Mouse (Mus musculus): ENCODE measurements at regions not wholly inside any gene's neighbourhood (a gene's known extent, or its start where the extent isn't known, plus 50 kb on each side); places are given as distances from the start of the nearest gene placed in this dataset.

GRCm38 (mm10) chr4:64228341-64228740 is 181.5 kb upstream of the Tnc start:
- DNase-seq (ENCODE audit: low spot score) (no peak), ATAC-seq (no peak)
- Histone ChIP-seq H3K4me2 (replicated peaks; ENCODE audit: low read depth, low read length) (no peak overlapping the region), H3K4me3 (ENCODE audit: low read depth, low read length) (no peak overlapping the region), H3K27ac (ENCODE audit: low read length) (no peak overlapping the region), H3K36me3 (ENCODE audit: insufficient read depth, low read length) (no peaks in the 10 kb centered on the region), H3K9me3 (ENCODE audit: low read length) (no peaks in the 10 kb centered on the region), H3K4me1 (ENCODE audit: insufficient read depth, low read depth, low read length) (no peaks in the 10 kb centered on the region), H3K27me3 (replicated peaks; ENCODE audit: insufficient read depth, low read length) (no peaks in the 10 kb centered on the region), H3K9ac (replicated peaks; ENCODE audit: low read depth) (no peak overlapping the region)
- TF ChIP-seq EP300 (IDR thresholded peaks at IDR 0.05), result no peak
- TF ChIP-seq CTCF (IDR thresholded peaks at IDR 0.05), result no peak
- 62% methylated on average over 3 of the region's 3 CpGs for WGBS

DNA sequence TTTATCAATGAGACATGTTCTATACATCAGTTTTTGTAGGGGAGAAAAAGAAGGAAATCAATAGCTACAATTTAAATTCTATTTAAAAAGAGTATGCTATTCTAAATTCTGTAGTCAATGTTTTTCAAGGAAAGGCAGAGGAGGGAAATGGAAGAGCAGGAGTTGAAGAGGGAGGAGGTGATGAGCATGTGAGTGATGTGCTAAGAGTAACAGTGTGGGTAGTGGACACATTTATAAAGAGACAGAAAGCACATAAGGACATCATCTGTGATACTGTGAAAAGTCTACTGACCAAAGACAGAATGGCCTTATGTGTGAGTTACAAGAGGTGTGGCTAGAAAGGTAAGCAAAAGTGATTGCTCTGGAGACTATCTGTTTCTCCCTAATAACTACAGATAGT is 179.8 kb upstream of the Tnc start:
- Histone ChIP-seq H3K9ac (replicated peaks; ENCODE audit: low read depth) (no peak overlapping the region), H3K4me3 (ENCODE audit: low read depth, low read length) (no peak overlapping the region), H3K27ac (ENCODE audit: low read length) (no peak overlapping the region), H3K4me2 (replicated peaks; ENCODE audit: low read depth, low read length) (no peak overlapping the region), H3K27me3 (replicated peaks; ENCODE audit: insufficient read depth, low read length) (no peaks in the 10 kb centered on the region), H3K36me3 (ENCODE audit: insufficient read depth, low read length) (no peaks in the 10 kb centered on the region), H3K9me3 (ENCODE audit: low read length) (no peaks in the 10 kb centered on the region), H3K4me1 (ENCODE audit: insufficient read depth, low read depth, low read length) (no peaks in the 10 kb centered on the region)
- no peak for TF ChIP-seq EP300 (IDR thresholded peaks at IDR 0.05)
- TF ChIP-seq CTCF (IDR thresholded peaks at IDR 0.05), result no peak
- DNase-seq (ENCODE audit: low spot score) (no peak), ATAC-seq (no peak)

DNA sequence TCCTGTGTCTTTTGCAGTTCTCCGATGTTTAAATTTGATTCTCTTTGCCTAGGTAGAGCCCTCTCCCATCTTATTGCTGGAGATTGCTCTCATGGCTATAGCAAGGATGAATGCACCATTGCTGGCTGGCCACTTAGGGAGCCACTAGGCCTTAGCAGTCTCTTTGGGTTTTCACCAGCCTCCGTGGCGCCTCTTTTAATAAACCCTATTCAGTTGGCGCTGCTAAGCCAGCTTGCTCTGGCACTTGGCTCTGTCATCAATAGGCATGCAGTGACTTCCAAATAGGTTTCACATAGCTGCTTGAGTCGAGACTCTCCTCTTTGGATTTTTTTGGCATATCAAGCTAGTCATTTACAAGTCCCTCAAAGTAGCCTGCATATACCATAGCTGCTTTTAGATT is 178.1 kb upstream of the Tnc start:
- no peak for DNase-seq (ENCODE audit: low spot score)
- H3K4me2 ChIP-seq (replicated peaks; ENCODE audit: low read depth, low read length), result no peak overlapping the region
- no peak overlapping the region for H3K9ac ChIP-seq (replicated peaks; ENCODE audit: low read depth)
- ATAC-seq, result no peak
- H3K4me3 ChIP-seq (ENCODE audit: low read depth, low read length), result no peak overlapping the region
- H3K4me1 ChIP-seq (ENCODE audit: insufficient read depth, low read depth, low read length), result no peaks in the 10 kb centered on the region
- 87% methylated on average over 5 of the region's 5 CpGs for WGBS
- H3K27me3 ChIP-seq (replicated peaks; ENCODE audit: insufficient read depth, low read length), result no peaks in the 10 kb centered on the region
- H3K36me3 ChIP-seq (ENCODE audit: insufficient read depth, low read length), result no peaks in the 10 kb centered on the region
- TF ChIP-seq CTCF (IDR thresholded peaks at IDR 0.05), result no peak
- no peak for TF ChIP-seq EP300 (IDR thresholded peaks at IDR 0.05)
- no peaks in the 10 kb centered on the region for H3K9me3 ChIP-seq (ENCODE audit: low read length)
- H3K27ac ChIP-seq (ENCODE audit: low read length), result no peak overlapping the region

DNA sequence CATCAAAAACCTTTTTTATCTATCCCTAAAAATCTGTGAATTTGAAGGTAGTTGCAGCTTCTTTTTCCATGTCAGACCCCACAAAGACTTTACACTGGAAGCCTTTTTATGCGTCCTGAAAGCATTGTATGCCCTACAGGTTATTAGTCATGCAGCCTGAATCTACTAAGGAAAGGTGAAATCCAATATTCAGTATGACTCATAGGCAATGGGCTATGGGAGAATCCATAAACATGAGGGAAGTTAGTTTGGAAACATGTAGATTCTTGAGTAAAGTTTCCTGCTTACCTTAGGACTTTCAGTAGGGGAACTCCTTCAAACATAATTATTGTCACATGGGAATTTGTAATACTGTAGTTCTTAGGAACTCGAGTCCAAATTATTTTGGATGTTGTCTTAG is 173.0 kb upstream of the Tnc start:
- Histone ChIP-seq H3K36me3 (ENCODE audit: insufficient read depth, low read length) (no peaks in the 10 kb centered on the region), H3K27me3 (replicated peaks; ENCODE audit: insufficient read depth, low read length) (no peaks in the 10 kb centered on the region), H3K27ac (ENCODE audit: low read length) (no peak overlapping the region), H3K4me2 (replicated peaks; ENCODE audit: low read depth, low read length) (no peak overlapping the region), H3K4me1 (ENCODE audit: insufficient read depth, low read depth, low read length) (no peaks in the 10 kb centered on the region), H3K4me3 (ENCODE audit: low read depth, low read length) (no peak overlapping the region), H3K9ac (replicated peaks; ENCODE audit: low read depth) (no peak overlapping the region), H3K9me3 (ENCODE audit: low read length) (no peaks in the 10 kb centered on the region)
- DNase-seq (ENCODE audit: low spot score), result no peak
- 70% methylated on average over 2 of the region's 2 CpGs for WGBS
- TF ChIP-seq CTCF (IDR thresholded peaks at IDR 0.05), result no peak
- TF ChIP-seq EP300 (IDR thresholded peaks at IDR 0.05), result no peak
- ATAC-seq, result no peak

DNA sequence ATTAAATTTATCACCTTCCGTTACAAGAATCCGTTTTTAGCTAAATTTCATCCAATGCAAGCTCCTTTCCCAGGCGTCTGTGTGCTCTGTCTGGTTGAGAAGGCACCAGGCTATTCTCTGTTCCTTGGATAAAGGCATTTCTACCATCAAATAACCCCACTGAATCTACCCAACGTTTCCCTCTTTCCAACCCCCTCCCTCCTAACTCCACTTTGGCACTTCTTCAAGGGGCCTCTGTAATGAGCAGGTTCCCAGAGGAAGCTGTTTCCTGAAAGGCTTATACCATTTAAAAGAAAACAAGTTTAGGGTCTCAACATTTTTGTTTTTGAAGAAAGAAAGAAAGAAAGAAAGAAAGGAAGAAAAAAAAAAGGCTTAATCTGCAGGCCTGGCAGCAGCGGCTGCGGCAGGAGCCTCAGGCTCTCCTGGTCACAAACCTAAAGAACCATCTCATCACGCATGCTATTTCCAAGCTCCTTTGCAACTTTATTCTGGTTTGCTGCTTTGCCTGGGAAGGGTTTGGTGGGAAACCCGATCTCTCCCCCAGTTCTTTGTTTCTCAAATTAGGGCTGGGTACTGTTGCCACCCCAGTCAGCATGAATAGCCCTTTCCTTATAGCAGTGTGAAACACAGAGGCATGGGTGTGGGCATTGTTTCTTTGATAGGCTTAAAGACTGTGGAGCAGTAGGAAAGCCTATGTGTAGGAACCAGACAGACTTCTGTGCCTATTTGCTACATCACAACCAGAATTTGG is 160.5 kb upstream of the Tnc start:
- Histone ChIP-seq H3K27ac (ENCODE audit: low read length) (no peak overlapping the region), H3K9me3 (ENCODE audit: low read length) (no peaks in the 10 kb centered on the region), H3K9ac (replicated peaks; ENCODE audit: low read depth) (no peak overlapping the region), H3K4me2 (replicated peaks; ENCODE audit: low read depth, low read length) (no peak overlapping the region), H3K27me3 (replicated peaks; ENCODE audit: insufficient read depth, low read length) (no peaks in the 10 kb centered on the region), H3K4me1 (ENCODE audit: insufficient read depth, low read depth, low read length) (no peaks in the 10 kb centered on the region), H3K36me3 (ENCODE audit: insufficient read depth, low read length) (no peaks in the 10 kb centered on the region), H3K4me3 (ENCODE audit: low read depth, low read length) (no peak overlapping the region)
- DNase-seq (ENCODE audit: low spot score), result peak; percentile 3
- WGBS, result 65% methylated on average over 8 of the region's 8 CpGs
- no peak for ATAC-seq
- TF ChIP-seq CTCF (IDR thresholded peaks at IDR 0.05) (no peak), EP300 (IDR thresholded peaks at IDR 0.05) (no peak)

DNA sequence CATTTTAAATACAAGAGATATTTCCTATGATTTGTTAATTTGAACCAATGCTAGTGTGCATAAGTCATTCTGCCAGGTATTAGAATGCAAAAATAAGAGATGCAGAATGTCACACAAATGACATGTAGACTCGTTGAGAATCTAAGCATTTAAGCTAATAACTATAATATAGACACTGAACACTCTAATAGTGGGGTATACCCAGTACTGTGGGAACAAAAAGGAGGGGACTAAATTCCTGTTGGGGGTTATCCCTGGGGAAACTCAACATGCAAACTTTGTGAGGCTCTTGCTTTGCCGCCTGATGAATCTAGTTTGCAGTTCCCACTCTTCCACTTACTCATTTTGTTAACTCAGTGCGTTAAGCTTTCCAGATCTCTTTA is 154.0 kb upstream of the Tnc start:
- DNase-seq (ENCODE audit: low spot score) (no peak), ATAC-seq (no peak)
- 76% methylated on average over 3 of the region's 3 CpGs for WGBS
- Histone ChIP-seq H3K4me2 (replicated peaks; ENCODE audit: low read depth, low read length) (no peak overlapping the region), H3K9ac (replicated peaks; ENCODE audit: low read depth) (no peak overlapping the region), H3K4me3 (ENCODE audit: low read depth, low read length) (no peak overlapping the region), H3K36me3 (ENCODE audit: insufficient read depth, low read length) (no peaks in the 10 kb centered on the region), H3K4me1 (ENCODE audit: insufficient read depth, low read depth, low read length) (no peaks in the 10 kb centered on the region), H3K27ac (ENCODE audit: low read length) (no peak overlapping the region), H3K9me3 (ENCODE audit: low read length) (no peaks in the 10 kb centered on the region), H3K27me3 (replicated peaks; ENCODE audit: insufficient read depth, low read length) (no peaks in the 10 kb centered on the region)
- TF ChIP-seq EP300 (IDR thresholded peaks at IDR 0.05), result no peak
- no peak for TF ChIP-seq CTCF (IDR thresholded peaks at IDR 0.05)
